Mouse (Mus musculus) regulatory T cell (primary cell): Measurements from ENCODE around the gene Rhot2.
"Not testable (repeated sequence)": the region's sequence is repeated elsewhere in the genome, so short reads cannot be mapped to it uniquely, and the experiment has no call there.

Experiments
- in situ Hi-C: fragments of 300-600 bp; cut with MboI, MseI; formaldehyde crosslinking; loops from one replicate; pipeline ENCODE4 v1.15.1; 2025; ENCODE audit warnings: high pct_unique_total_duplicates

The Rhot2 gene

DNA sequence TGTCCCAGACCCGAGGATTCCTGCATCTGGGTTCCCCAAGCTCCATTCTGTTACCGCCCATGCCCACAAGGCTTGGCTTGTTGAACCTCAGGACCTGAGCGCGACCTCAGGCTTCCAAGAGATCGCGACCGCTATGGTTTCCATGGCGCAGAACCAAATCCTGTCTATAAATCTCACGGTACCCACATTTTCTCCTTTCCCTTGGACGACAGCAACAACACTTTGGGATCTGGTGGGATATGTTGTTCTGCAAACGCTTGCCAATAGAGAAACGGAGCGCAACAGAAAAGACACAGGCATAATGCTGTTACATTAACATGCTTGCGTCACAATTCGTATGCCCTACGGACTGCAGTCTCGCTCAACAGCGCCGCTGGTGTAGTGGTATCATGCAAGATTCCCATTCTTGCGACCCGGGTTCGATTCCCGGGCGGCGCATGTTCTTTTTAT is 30.1 kb upstream of the Rhot2 start, which contains the start of gene Mettl26:
Mettl26 (plus strand) TSS at position 354 of the 450 bp plus-strand sequence.
- in situ Hi-C loops = no loop called here

GRCm38 (mm10) chr17:25874148-25874720 is 29.6 kb upstream of the Rhot2 start:
- in situ Hi-C loops = no loop called here

DNA sequence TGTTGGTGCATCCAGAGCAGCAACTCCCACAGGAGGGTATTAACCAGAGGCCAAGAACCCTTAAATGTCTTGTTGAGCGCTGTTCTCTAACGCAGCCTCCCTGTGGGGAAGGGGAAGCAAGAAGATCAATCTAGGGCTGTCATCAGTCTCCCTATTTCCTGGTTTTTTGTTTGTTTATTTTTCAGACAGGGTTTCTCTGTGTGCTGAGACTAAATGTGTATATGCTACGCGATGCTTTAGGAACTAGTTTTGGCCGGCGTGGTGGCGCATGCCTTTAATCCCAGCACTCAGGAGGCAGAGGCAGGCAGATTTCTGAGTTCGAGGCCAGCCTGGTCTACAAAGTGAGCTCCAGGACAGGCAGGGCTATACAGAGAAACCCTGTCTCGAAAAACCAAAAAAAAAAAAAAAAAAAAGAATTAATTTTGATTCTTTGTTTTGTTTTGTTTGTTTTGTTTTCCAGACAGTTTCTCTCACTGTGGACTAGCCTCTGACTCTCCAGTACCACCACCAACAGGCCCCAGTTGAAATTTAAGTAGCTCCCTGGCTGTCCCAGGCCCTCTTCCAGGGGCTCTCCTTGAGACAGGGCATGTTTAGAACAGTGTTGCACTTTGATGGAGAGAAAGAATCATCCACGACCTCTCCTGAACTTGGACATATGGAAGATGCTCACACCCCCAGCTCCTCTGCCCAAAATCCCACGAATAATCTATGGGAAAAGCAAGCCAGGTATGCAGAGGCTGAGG is 28.9 kb upstream of the Rhot2 start:
- in situ Hi-C loops = no loop called here

DNA sequence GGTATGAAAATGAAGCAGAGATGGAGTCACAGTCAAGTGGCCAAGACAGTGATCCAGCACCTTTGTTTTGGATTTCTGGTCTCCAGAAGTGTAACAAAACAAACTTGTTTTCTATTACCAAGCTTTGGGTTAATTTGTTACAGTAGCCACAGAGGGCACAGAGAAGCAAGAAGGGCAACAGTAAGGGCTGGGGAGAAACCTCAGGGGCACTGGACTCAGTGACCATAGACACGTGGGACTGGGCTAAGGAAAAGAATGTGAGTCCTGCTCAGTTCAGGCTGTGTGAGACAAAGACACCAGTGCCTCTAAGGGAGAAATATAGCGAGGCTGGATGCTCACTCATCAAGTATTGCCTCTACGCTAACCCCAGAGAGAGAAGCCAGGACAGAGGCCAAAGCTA is 28.0 kb upstream of the Rhot2 start:
- in situ Hi-C loops = no loop called here

DNA sequence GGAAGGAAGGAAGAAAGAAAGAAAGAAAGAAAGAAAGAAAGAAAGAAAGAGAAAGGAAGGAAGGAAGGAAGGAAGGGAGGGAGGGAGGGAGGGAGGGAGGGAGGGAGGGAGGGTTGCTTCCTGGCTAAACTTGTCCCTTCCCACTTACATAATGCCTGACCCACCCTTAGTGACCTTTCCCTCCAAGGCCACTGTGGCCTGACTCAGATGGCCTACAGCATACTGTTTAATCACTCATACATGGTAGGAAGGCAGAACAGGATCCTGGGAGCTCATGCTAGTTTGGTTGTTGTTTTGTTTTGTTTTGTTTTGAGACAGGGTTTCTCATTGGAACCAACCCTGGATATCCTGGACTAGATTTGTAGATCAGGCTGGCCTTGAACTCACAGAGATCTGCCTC is 26.9 kb upstream of the Rhot2 start:
- in situ Hi-C loops = not testable (repeated sequence)

GRCm38 (mm10) chr17:25869954-25870353 is 25.3 kb upstream of the Rhot2 start:
- in situ Hi-C loops = no loop called here

DNA sequence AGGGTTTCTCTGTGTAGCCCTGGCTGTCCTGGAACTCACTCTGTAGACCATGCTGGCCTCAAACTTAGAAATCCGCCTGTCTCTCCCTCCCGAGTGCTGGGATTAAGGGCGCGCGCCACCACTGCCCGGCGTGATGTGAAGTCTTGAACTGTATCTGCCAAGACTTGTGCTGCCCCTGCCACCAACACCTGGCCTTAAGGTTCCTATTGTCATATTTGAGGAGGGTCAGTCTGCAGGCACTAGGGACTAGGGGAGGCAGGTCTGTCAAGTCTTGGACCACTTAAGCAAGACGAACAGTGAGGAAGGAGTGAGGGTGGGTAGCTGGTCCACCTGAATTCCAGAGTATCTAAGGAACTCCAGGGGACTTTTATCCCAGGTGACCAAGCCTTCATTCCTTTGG is 24.8 kb upstream of the Rhot2 start:
- in situ Hi-C loops = no loop called here

DNA sequence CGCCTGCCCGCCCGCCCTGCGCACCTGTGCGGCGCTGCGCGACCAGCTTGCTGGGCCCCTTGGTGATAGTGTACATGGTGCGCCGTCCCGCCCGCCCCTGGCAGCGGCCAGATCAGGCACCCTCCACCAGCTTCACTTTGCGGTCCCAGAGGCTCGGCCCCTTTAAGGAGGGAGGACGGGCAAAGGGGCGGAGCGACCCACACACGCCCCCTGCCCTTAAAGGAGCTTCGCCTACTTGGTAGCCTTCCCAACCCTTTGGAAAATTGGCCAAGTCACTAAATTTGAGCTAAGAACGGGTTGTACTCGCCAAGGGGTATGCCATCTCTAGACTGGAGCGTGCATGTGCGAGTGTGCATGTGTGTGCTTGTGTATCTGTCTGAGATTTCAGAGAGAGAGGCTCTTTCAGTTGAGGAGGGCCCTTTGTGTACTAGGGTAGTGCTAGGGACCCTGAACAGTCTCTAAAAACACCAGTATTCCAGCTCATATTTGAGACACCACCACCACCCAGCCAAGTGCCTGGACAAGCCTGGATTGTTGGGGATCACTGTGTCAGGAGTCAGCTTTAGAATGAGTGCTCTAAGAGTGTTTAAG is 24.0 kb upstream of the Rhot2 start, which contains the start of gene Mcrip2:
Mcrip2 (minus strand) TSS at position 164 of the 591 bp plus-strand sequence.
- in situ Hi-C loops = no loop called here

GRCm38 (mm10) chr17:25867836-25868600 is 23.4 kb upstream of the Rhot2 start:
- in situ Hi-C loops = no loop called here

GRCm38 (mm10) chr17:25867509-25867835 is 22.8 kb upstream of the Rhot2 start:
- in situ Hi-C loops = no loop called here

GRCm38 (mm10) chr17:25866172-25866571 is 21.5 kb upstream of the Rhot2 start:
- in situ Hi-C loops = no loop called here

DNA sequence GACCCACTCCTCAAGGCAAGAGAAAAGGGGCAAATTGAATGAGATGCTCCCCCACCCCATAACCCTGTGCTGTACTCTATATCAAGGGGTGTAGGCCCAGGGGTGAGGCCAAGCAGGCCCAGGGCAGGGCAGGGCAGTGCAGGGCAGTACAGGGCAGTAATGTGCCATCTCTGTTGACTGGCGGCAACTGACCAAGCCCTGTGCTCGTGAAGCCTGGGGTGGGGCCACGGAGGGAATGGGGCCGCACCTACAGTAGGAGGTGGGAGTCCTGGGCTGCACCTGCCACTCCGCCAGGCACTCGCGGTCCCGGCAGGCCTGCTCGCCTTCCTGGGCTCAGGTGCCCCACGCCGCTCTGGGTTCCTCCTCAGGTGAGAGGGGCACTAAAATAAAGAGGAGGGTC is 20.6 kb upstream of the Rhot2 start:
- in situ Hi-C loops = no loop called here

GRCm38 (mm10) chr17:25864311-25864710 is 19.7 kb upstream of the Rhot2 start:
- in situ Hi-C loops = no loop called here

GRCm38 (mm10) chr17:25863681-25864080 is 19.0 kb upstream of the Rhot2 start:
- in situ Hi-C loops = no loop called here

DNA sequence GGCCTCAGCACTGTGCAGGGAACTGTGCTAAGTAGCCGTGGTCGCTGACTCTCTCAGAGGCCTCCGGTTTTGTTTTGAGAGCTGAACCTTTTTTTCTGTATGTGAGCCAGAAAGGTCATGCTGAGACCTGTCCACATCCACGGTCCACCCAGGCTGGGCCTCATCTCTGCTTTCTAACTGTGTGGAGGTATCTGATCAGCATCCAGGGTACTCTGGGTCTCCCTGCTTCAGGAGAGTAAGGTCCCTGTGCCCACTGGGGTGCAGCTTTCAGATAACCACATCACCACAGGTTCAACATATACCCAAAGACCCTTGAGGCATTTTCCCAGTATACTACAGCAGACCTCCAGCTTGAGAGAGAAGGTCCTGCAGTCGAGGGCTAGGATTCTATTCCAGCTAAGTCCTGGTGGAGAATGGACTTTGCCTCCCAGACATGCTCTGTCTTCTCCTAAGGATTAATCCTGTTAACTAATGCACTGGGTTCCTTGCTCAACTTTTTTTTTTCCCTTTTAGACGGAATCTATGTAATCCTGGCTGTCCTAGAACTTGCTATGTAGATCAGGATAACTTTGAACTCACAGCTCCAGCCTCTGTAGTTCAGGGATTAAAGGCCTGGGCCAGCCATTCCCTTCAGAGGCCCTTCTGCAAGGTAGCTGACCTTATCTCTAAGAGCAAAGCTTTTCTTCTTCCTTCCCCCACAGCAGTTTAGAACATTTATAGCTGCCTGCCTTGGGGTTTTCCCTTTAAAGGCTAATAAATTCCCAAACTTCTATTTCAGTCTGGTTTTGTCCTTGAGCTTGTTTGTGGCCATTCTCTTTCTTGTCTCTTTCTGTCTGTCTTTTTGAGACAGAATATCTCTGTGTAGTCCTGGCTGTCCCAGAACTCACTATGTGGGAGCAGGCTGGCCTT is 17.3 kb upstream of the Rhot2 start:
- in situ Hi-C loops = no loop called here

DNA sequence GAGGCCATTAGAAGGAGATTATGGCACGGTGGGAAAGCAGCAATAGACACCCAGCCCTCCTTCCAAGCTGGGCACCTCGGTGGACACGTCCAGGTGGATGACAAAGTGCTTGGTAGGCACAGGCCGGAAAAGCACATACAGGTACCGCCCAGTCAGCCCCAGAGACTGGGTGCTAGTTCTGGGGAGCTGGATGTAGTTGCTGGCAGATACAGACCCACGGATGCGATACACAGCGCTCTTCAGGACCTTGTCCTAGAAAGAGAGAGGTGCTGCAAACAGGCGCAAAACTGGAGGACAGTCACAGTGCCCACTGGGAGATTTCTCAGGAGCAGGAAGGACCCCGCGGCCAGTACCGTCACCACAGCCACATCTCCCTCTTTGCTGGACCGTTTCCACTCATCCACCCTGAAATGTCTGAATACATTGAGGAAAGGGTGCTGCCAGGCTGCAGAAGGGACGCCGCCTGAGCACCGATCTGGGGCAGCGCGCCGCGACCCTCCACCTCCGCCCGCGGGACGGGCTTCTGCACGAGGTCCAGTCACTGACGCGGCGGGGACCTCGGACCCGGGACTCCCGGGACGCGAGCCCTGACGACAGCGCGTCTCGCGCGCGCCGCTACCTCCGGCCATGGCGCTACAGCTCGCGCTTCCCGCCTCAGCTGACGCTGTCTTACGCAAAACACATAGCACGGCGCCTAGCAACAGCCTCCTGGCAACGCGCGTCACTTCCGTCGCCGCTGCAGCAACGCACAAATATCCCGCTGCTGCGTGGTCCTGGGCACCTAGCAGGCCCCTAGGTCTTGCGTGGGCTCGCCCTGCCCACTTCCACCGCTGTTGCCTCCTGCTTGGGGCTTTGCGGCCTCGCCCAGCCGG is 16.4 kb upstream of the Rhot2 start, which contains the start of gene Wdr90:
Wdr90 (minus strand) TSS at position 670 of the 872 bp plus-strand sequence.
- in situ Hi-C loops = no loop called here

DNA sequence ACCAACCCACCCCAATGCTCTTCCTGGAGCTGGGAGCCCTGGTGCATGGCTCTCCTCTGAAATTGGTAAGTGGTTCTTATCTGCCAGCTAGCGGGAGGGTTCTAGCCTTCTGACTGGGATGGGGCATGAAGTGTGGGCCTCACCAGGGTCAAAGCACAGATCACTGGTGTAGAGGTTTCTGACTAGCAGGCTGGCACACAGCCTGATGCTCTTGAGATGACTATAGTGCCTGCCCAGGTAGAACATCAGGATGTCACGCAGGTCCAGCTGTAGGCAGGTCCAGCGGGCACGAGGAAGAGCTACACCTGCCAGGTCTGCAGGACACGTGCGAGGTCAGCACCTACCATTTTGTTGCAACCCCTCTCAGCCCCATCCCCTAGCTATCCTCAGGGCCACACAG is 15.6 kb upstream of the Rhot2 start:
- in situ Hi-C loops = no loop called here

DNA sequence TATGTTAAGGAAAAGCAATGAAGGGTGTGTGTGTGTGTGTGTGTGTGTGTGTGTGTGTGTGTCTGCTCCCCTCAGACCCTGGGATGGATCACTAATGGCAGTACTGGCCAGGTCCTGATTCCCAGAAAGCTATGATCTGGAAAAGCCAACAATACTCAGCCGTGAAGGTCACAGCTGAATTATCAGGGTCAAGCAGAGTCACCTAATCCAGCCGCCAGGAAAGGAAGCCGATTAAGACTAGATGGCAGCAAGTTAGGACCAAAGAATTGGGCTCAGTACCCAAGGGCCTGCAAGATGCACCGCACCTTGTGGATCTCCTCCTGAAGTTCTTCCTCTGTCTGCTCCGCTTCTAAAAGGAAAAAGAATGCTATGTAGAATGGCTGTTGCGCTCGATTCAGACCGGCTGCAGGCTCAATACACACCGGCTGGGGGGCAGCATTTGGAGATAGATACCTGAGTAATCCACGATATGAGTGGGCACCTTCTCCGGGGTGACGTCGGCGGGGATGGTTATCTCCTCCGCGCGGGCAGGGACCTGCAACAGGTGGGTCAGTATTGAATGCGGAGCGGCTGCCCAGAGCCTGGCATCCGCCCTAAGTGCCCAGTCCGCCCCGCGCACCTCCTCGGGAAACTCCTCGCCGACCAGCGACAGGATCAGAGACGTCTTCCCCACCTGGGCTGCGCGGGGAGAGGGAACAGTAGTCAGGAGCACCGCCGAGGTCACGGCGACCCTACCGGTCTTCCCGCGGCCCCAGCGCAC is 835 bp downstream of the Rhot2 start:
- in situ Hi-C loops = no loop called here

DNA sequence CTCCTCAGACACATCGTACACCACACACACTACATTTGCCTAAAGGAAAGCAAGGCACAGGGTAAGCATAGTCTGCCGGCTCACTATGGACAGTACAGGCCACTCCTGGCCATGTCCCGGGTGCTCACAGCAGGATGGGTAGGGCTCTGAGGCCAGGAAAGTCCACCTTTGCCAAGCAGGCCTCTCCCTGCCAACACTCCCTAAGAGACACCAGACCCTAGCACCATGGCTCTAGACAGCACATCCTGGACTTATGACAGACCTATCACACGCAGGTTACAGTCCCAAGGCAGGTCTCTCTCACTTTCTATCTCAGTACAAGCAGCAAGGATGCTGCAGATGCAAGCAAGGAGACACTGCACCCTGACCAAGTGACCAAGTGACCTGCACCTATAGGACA is 1.5 kb downstream of the Rhot2 start:
- in situ Hi-C loops = no loop called here
